In genomic region chr2:131084206-131084605, GRCm38 (mm10) we compare ENCODE assay signal across 10 mouse cellular contexts.
"Had no signal": no experiment of that assay in that cellular context is flagged by ENCODE, and none has a peak within 500 bp of the region (broad histone marks: within the 10 kb centered on the region; RNA-seq: fewer than 3 reads in every experiment).

No protein-coding gene starts in this region.

- DNase-seq: liver, postnatal 0 days; lung, adult 2 months; retina, postnatal 1 day; right cerebral cortex, adult 18-20 months; right cerebral cortex, postnatal 25 days; right cerebral cortex, postnatal 4 days; spleen, adult 18-20 months; thymus, adult 18-20 months; thymus, postnatal 14 days; thymus, postnatal 36 days had no signal
